Mouse (Mus musculus): ENCODE data around the gene Olfr114. TPM values are rescaled to one million over a fixed set of nuclear protein-coding genes. Genes with fewer than 3 reads are reported as not detected.

Gene Olfr114
- total RNA-seq (2023): not detected in 4 replicates

GRCm38 (mm10) chr17:37592643-37593042, at the start of gene Olfr114:
TSS of gene Olfr114 (minus strand) at chr17:37592743.

GRCm38 (mm10) chr17:37627009-37627408, 34.5 kb upstream of the Olfr114 start, which contains the start of the genes Olfr115 and Olfr116:
TSS of gene Olfr115 (minus strand) at chr17:37627109.
TSS of gene Olfr116 (minus strand) at chr17:37627199.

GRCm38 (mm10) chr17:37577563-37577962, 15.0 kb downstream of the Olfr114 start, which contains the start of gene Olfr113:
TSS of gene Olfr113 (minus strand) at chr17:37577663.

GRCm38 (mm10) chr17:37569351-37569750, 23.2 kb downstream of the Olfr114 start, which contains the start of gene Olfr112:
TSS of gene Olfr112 (minus strand) at chr17:37569451.

Other genes with a start within 250 kb of the Olfr114 start
- not detected in 4 replicates for gene Olfr104-ps, start 233.2 kb downstream of the Olfr114 start, total RNA-seq (2023)
- not detected in 4 replicates for gene Olfr105-ps, start 213.7 kb downstream of the Olfr114 start, total RNA-seq (2023)
- gene Olfr106-ps, start 202.3 kb downstream of the Olfr114 start, total RNA-seq (2023): not detected in 4 replicates
- gene Olfr107, start 193.5 kb downstream of the Olfr114 start, total RNA-seq (2023): 0.15 TPM in 1 of 4 replicates, not detected in the others
- not detected in 4 replicates for gene Olfr108, start 147.3 kb downstream of the Olfr114 start, total RNA-seq (2023)
- not detected in 4 replicates for gene Olfr109, start 133.8 kb downstream of the Olfr114 start, total RNA-seq (2023)
- gene H2-M2, start 109.2 kb downstream of the Olfr114 start, total RNA-seq (2023): not detected in 4 replicates
- not detected in 4 replicates for gene Olfr110, start 100.3 kb downstream of the Olfr114 start, total RNA-seq (2023)
- not detected in 4 replicates for gene Olfr111, start 84.7 kb downstream of the Olfr114 start, total RNA-seq (2023)
- gene Olfr112, start 23.3 kb downstream of the Olfr114 start, total RNA-seq (2023): not detected in 4 replicates
- not detected in 4 replicates for gene Olfr113, start 15.1 kb downstream of the Olfr114 start, total RNA-seq (2023)
- gene Olfr115, start 34.4 kb upstream of the Olfr114 start, total RNA-seq (2023): not detected in 4 replicates
- gene Olfr116, start 34.5 kb upstream of the Olfr114 start, total RNA-seq (2023): not detected in 4 replicates
- gene Olfr117, start 71.0 kb upstream of the Olfr114 start, total RNA-seq (2023): not detected in 4 replicates
- gene Olfr118, start 74.2 kb upstream of the Olfr114 start, total RNA-seq (2023): not detected in 4 replicates
- gene Olfr119, start 103.8 kb upstream of the Olfr114 start, total RNA-seq (2023): not detected in 4 replicates
- not detected in 4 replicates for gene Olfr120, start 129.1 kb upstream of the Olfr114 start, total RNA-seq (2023)
- not detected in 4 replicates for gene Olfr121, start 156.1 kb upstream of the Olfr114 start, total RNA-seq (2023)
- not detected in 4 replicates for gene Olfr122, start 175.9 kb upstream of the Olfr114 start, total RNA-seq (2023)
- gene Olfr123, start 200.8 kb upstream of the Olfr114 start, total RNA-seq (2023): not detected in 4 replicates
- not detected in 4 replicates for gene Olfr124, start 207.1 kb upstream of the Olfr114 start, total RNA-seq (2023)
- not detected in 4 replicates for gene Olfr125, start 240.2 kb upstream of the Olfr114 start, total RNA-seq (2023)